Mouse (Mus musculus) mesoderm, embryonic 11.5 days (tissue): Measurements from ENCODE around the gene Pitx3.
"Not testable (repeated sequence)": the region's sequence is repeated elsewhere in the genome, so short reads cannot be mapped to it uniquely, and the experiment has no call there.

Experiments
- DNase-seq: peaks from one replicate; pipeline ENCODE4 v3.0.0-alpha.2; 2012; ENCODE audit warnings: low read depth, low spot score

The Pitx3 gene

GRCm38 (mm10) chr19:46147511-46148371 is at the start of gene Pitx3:
TSS of gene Pitx3 (minus strand) at chr19:46148326.
- peak; percentile 28 for DNase-seq

GRCm38 (mm10) chr19:46187203-46187602 is 39.1 kb upstream of the Pitx3 start:
- no peak for DNase-seq

- peak; percentile 55 for DNase-seq
Measured at GRCm38 (mm10) chr19:46186611-46187010, 38.5 kb upstream of the Pitx3 start.

GRCm38 (mm10) chr19:46182241-46182640 is 34.1 kb upstream of the Pitx3 start:
- no peak for DNase-seq

GRCm38 (mm10) chr19:46180274-46180673 is 32.1 kb upstream of the Pitx3 start:
- DNase-seq, result no peak

GRCm38 (mm10) chr19:46177046-46177445 is 28.9 kb upstream of the Pitx3 start:
- DNase-seq, result no peak

- no peak for DNase-seq
Measured at GRCm38 (mm10) chr19:46175173-46175572, 27.0 kb upstream of the Pitx3 start.

- DNase-seq, result no peak
Measured at GRCm38 (mm10) chr19:46172541-46172940, 24.4 kb upstream of the Pitx3 start.

- no peak for DNase-seq
Measured at GRCm38 (mm10) chr19:46169913-46170312, 21.8 kb upstream of the Pitx3 start.

- DNase-seq, result no peak
Measured at GRCm38 (mm10) chr19:46169396-46169795, 21.3 kb upstream of the Pitx3 start.

GRCm38 (mm10) chr19:46167169-46167568 is 19.0 kb upstream of the Pitx3 start:
- DNase-seq, result not testable (repeated sequence)

GRCm38 (mm10) chr19:46165950-46166349 is 17.8 kb upstream of the Pitx3 start:
- DNase-seq, result no peak

- peak; percentile 98 for DNase-seq
Measured at GRCm38 (mm10) chr19:46152127-46152803, 4.1 kb upstream of the Pitx3 start, which contains the start of gene Gbf1. TSS of gene Gbf1 (plus strand) at chr19:46152509.

GRCm38 (mm10) chr19:46149091-46149490 is 965 bp upstream of the Pitx3 start:
- no peak for DNase-seq

- DNase-seq, result peak; percentile 91
Measured at GRCm38 (mm10) chr19:46148372-46148760, 240 bp upstream of the Pitx3 start.

GRCm38 (mm10) chr19:46141091-46141490 is 7.0 kb downstream of the Pitx3 start:
- DNase-seq, result peak; percentile 59

GRCm38 (mm10) chr19:46140324-46140723 is 7.8 kb downstream of the Pitx3 start:
- DNase-seq, result no peak

GRCm38 (mm10) chr19:46136639-46137580 is 11.2 kb downstream of the Pitx3 start:
- DNase-seq, result peak; percentile 75

GRCm38 (mm10) chr19:46135789-46136638 is 12.1 kb downstream of the Pitx3 start:
- peak; percentile 60 for DNase-seq

- DNase-seq, result peak; percentile 92
Measured at GRCm38 (mm10) chr19:46135297-46135696, 12.8 kb downstream of the Pitx3 start.

GRCm38 (mm10) chr19:46132577-46132976 is 15.5 kb downstream of the Pitx3 start:
- DNase-seq, result no peak
